Mouse (Mus musculus): ENCODE measurements around the gene Olfr157.

Gene Olfr157

GRCm38 (mm10) chr4:43795296-43795695 lies 44.7 kb downstream of the Olfr157 start:
- no peak for DNase-seq
